Comparison of ENCODE assay signal across 17 mouse cellular contexts in the genomic region with DNA sequence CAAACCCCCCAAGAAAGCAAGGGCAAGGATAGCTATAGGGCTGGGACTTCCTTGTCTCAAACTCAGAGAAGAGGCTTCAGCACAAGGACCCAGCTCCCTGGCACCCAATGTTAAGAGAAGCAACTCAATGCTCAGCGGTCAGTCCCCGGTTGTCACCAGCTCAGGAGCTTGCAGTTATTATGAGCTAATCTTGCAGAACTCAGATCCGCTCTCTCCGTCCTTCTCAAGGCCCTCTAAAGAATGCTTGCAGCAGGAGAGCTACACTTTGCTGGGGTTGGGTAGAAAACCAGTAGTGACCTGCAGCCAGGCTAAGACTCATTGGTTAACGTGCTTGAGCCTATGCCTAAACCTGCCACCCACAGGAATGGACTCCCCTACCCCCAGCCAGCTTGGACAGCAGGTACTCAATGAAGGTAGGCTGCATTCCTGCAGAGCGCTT.
DNase-seq lines count a peak whose midpoint lies in the region; ATAC-seq and TF ChIP-seq lines count a peak whose summit lies in the region.
"Had no signal": no experiment of that assay in that cellular context is flagged by ENCODE, and none has a peak within 500 bp of the region (broad histone marks: within the 10 kb centered on the region; RNA-seq: fewer than 3 reads in every experiment).

No protein-coding gene starts in this region.

- no peak for ATAC-seq in hindbrain, embryonic 13.5 days (ENCODE audit: low FRiP score)
- no peak for ATAC-seq in hindbrain, postnatal 0 days
- no peak for ATAC-seq in liver, embryonic 12.5 days

- H3K27ac ChIP-seq in hindbrain, embryonic 13.5 days: no peak overlapping the region
- H3K27ac ChIP-seq in hindbrain, embryonic 10.5 days: no peak overlapping the region
- H3K27ac ChIP-seq in cerebellum, adult 2 months (ENCODE audit: insufficient read depth, low read length): peak overlapping the region; percentile 83
- H3K27ac ChIP-seq in hindbrain, postnatal 0 days: no peak overlapping the region
- H3K27ac ChIP-seq in liver, embryonic 12.5 days: no peak overlapping the region
- H3K27ac ChIP-seq: heart, adult 2 months; heart, embryonic 15.5 days had no signal

- H3K27me3 ChIP-seq in hindbrain, embryonic 13.5 days: no peaks in the 10 kb centered on the region
- 0 out of 2 replicates have a peak, but pooled peaks cover 3% of the 10 kb centered on the region for H3K27me3 ChIP-seq in hindbrain, embryonic 10.5 days (ENCODE audit: insufficient read depth, poor library complexity, severe bottlenecking)
- no peaks in the 10 kb centered on the region for H3K27me3 ChIP-seq in cerebellum, adult 2 months (ENCODE audit: control insufficient read depth, insufficient read depth, low read length)
- no peaks in the 10 kb centered on the region for H3K27me3 ChIP-seq in hindbrain, postnatal 0 days (ENCODE audit: insufficient read depth, low read length)
- no peaks in the 10 kb centered on the region; the same call in 1 of the 2 replicates for H3K27me3 ChIP-seq in liver, embryonic 12.5 days (replicated peaks)
- H3K27me3 ChIP-seq: heart, embryonic 15.5 days had no signal

- H3K4me1 ChIP-seq in hindbrain, embryonic 13.5 days (replicated peaks): peaks cover 39% of the 10 kb centered on the region
- peaks cover 33% of the 10 kb centered on the region for H3K4me1 ChIP-seq in hindbrain, embryonic 10.5 days (replicated peaks)
- H3K4me1 ChIP-seq in cerebellum, adult 2 months (ENCODE audit: control insufficient read depth, insufficient read depth, low read length): peaks cover 30% of the 10 kb centered on the region
- peaks cover 17% of the 10 kb centered on the region; the same call in 1 of the 2 replicates for H3K4me1 ChIP-seq in hindbrain, postnatal 0 days (ENCODE audit: insufficient read depth, low read length)
- H3K4me1 ChIP-seq in liver, embryonic 12.5 days: peaks cover 8% of the 10 kb centered on the region

- WGBS in hindbrain, embryonic 13.5 days: 66% methylated on average over 6 of the region's 6 CpGs
- 57% methylated on average over 6 of the region's 6 CpGs for WGBS in hindbrain, embryonic 10.5 days
- 9% methylated on average over 6 of the region's 6 CpGs for WGBS in cerebellum, adult 2 months
- WGBS in hindbrain, postnatal 0 days: 64% methylated on average over 6 of the region's 6 CpGs
- WGBS in liver, embryonic 12.5 days (ENCODE audit: insufficient replicate concordance): 73% methylated on average over 6 of the region's 6 CpGs

- no peak overlapping the region for H3K4me3 ChIP-seq in hindbrain, embryonic 13.5 days
- H3K4me3 ChIP-seq in hindbrain, embryonic 10.5 days: no peak overlapping the region
- H3K4me3 ChIP-seq in cerebellum, adult 2 months (replicated peaks; ENCODE audit: insufficient read depth, low read depth, low read length): peak overlapping the region; percentile 78
- H3K4me3 ChIP-seq in hindbrain, postnatal 0 days (ENCODE audit: low read length): peak overlapping the region; percentile 10; the same call in 1 of the 2 replicates
- H3K4me3 ChIP-seq in liver, embryonic 12.5 days: no peak overlapping the region
- H3K4me3 ChIP-seq: erythroblast, embryonic 14.5 days; heart, adult 2 months; heart, embryonic 15.5 days; myocyte had no signal

- H3K4me2 ChIP-seq in hindbrain, embryonic 13.5 days: peak overlapping the region; percentile 15; the same call in 1 of the 2 replicates
- H3K4me2 ChIP-seq in hindbrain, postnatal 0 days (ENCODE audit: low read depth, low read length): peak overlapping the region; percentile 57
- no peak overlapping the region for H3K4me2 ChIP-seq in liver, embryonic 12.5 days
- H3K4me2 ChIP-seq: heart, embryonic 15.5 days; lung, embryonic 14.5 days had no signal

- 0 out of 2 replicates have a peak, but pooled peaks have one; percentile 15 for TF ChIP-seq POLR2A in cerebellum, adult 2 months (IDR thresholded peaks at IDR 0.05; ENCODE audit: borderline replicate concordance, insufficient read depth, low read length)

- no peak for TF ChIP-seq CTCF in cerebellum, adult 2 months (IDR thresholded peaks at IDR 0.05; ENCODE audit: borderline replicate concordance, insufficient read depth, low read depth, low read length)
- no peak for TF ChIP-seq CTCF in hindbrain, postnatal 0 days (IDR thresholded peaks at IDR 0.05; ENCODE audit: low read depth)

- no peaks in the 10 kb centered on the region for H3K36me3 ChIP-seq in hindbrain, embryonic 13.5 days
- H3K36me3 ChIP-seq in hindbrain, embryonic 10.5 days: no peaks in the 10 kb centered on the region
- H3K36me3 ChIP-seq in hindbrain, postnatal 0 days (ENCODE audit: insufficient read depth, low read length): no peaks in the 10 kb centered on the region
- H3K36me3 ChIP-seq in liver, embryonic 12.5 days: no peaks in the 10 kb centered on the region
- H3K36me3 ChIP-seq: heart, embryonic 15.5 days had no signal

- H3K9me3 ChIP-seq in hindbrain, embryonic 13.5 days: no peaks in the 10 kb centered on the region
- H3K9me3 ChIP-seq in hindbrain, embryonic 10.5 days: no peaks in the 10 kb centered on the region
- no peaks in the 10 kb centered on the region for H3K9me3 ChIP-seq in hindbrain, postnatal 0 days (ENCODE audit: low read length)
- H3K9me3 ChIP-seq in liver, embryonic 12.5 days (replicated peaks): no peaks in the 10 kb centered on the region
- H3K9me3 ChIP-seq: heart, embryonic 15.5 days had no signal

- H3K9ac ChIP-seq in hindbrain, embryonic 13.5 days: no peak overlapping the region
- 0 out of 2 replicates have a peak overlapping the region, but pooled peaks have one; percentile 18 for H3K9ac ChIP-seq in hindbrain, postnatal 0 days (replicated peaks; ENCODE audit: low read length)
- H3K9ac ChIP-seq in liver, embryonic 12.5 days: no peak overlapping the region
- H3K9ac ChIP-seq: heart, embryonic 15.5 days; lung, embryonic 14.5 days had no signal

- no peak for DNase-seq in hindbrain, embryonic 10.5 days (ENCODE audit: low spot score)
- peak; percentile 64 to 66 for DNase-seq in cerebellum, adult 2 months
- DNase-seq in cerebellum, adult 9-11 months: peak; percentile 68
- no peak for DNase-seq in hindbrain, postnatal 0 days (ENCODE audit: low spot score)
- DNase-seq in adrenal gland, postnatal 10 days: no peak
- DNase-seq in embryo, embryonic 11 days: no peak
- DNase-seq: gastrocnemius, postnatal 10 days; heart, adult 2 months; kidney, adult 18-20 months; kidney, postnatal 36 days; left cerebral cortex, postnatal 4 days; lung, embryonic 14.5 days had no signal

Comparison
In these comparisons a context has a peak if more than half of its experiments do, and no peak if none do; other contexts are left out.
1. H3K4me3 ChIP-seq: peak in cerebellum, adult 2 months (single experiment) and hindbrain, postnatal 0 days (single experiment); none in hindbrain, embryonic 13.5 days (single experiment), hindbrain, embryonic 10.5 days (single experiment) and liver, embryonic 12.5 days (single experiment).
2. DNase-seq: peak in cerebellum, adult 2 months (2 of 2) and cerebellum, adult 9-11 months (single experiment); none in hindbrain, embryonic 10.5 days (single experiment), hindbrain, postnatal 0 days (single experiment), adrenal gland, postnatal 10 days (single experiment) and embryo, embryonic 11 days (single experiment).